Mouse (Mus musculus): ENCODE data around the gene Tmem189. TPM values are rescaled to one million over a fixed set of nuclear protein-coding genes. Genes with fewer than 3 reads are reported as not detected.
"Not testable (repeated sequence)": the region's sequence is repeated elsewhere in the genome, so short reads cannot be mapped to it uniquely, and the experiment has no call there.

Gene Tmem189
- polyA plus RNA-seq, 1 experiment from 2014 or later: 43.3 TPM

- no peaks in the 10 kb centered on the region for H3K4me1 ChIP-seq (ENCODE audit: insufficient read depth)
- no peaks in the 10 kb centered on the region for H3K27me3 ChIP-seq (ENCODE audit: insufficient read depth, low read length)
- DNase-seq: no peak
- 71% methylated on average over 13 of the region's 13 CpGs for WGBS
- TF ChIP-seq CTCF (IDR thresholded peaks at IDR 0.05; ENCODE audit: low read depth): no peak
- H3K4me2 ChIP-seq: no peak overlapping the region
- no peak overlapping the region for H3K27ac ChIP-seq (ENCODE audit: low read depth)
- no peak overlapping the region for H3K4me3 ChIP-seq (ENCODE audit: low read depth, low read length)
- H3K9me3 ChIP-seq (ENCODE audit: low read depth, low read length): no peaks in the 10 kb centered on the region
- peaks cover 38% of the 10 kb centered on the region for H3K36me3 ChIP-seq (ENCODE audit: insufficient read depth)
- no peak for ATAC-seq (ENCODE audit: insufficient read depth)
- no peak overlapping the region for H3K9ac ChIP-seq
Observed at GRCm38 (mm10) chr2:167622352-167622751, 67.3 kb downstream of the Tmem189 start.

GRCm38 (mm10) chr2:167621255-167622087 lies 68.2 kb downstream of the Tmem189 start:
- Histone ChIP-seq H3K27me3 (ENCODE audit: insufficient read depth, low read length) (no peaks in the 10 kb centered on the region), H3K36me3 (ENCODE audit: insufficient read depth) (peaks cover 38% of the 10 kb centered on the region), H3K27ac (ENCODE audit: low read depth) (no peak overlapping the region), H3K4me3 (ENCODE audit: low read depth, low read length) (no peak overlapping the region), H3K9ac (no peak overlapping the region), H3K9me3 (ENCODE audit: low read depth, low read length) (no peaks in the 10 kb centered on the region), H3K4me2 (no peak overlapping the region), H3K4me1 (ENCODE audit: insufficient read depth) (no peaks in the 10 kb centered on the region)
- ATAC-seq (ENCODE audit: insufficient read depth) (no peak), DNase-seq (no peak)
- no peak for TF ChIP-seq CTCF (IDR thresholded peaks at IDR 0.05; ENCODE audit: low read depth)
- whole genome bisulfite sequencing: 68% methylated on average over 9 of the region's 9 CpGs

- H3K9ac ChIP-seq: no peak overlapping the region
- WGBS: 62% methylated on average over 4 of the region's 4 CpGs
- no peak overlapping the region for H3K27ac ChIP-seq (ENCODE audit: low read depth)
- H3K9me3 ChIP-seq (ENCODE audit: low read depth, low read length): no peaks in the 10 kb centered on the region
- peaks cover 66% of the 10 kb centered on the region for H3K36me3 ChIP-seq (ENCODE audit: insufficient read depth)
- no peaks in the 10 kb centered on the region for H3K4me1 ChIP-seq (ENCODE audit: insufficient read depth)
- no peak for DNase-seq
- no peak for TF ChIP-seq CTCF (IDR thresholded peaks at IDR 0.05; ENCODE audit: low read depth)
- no peak overlapping the region for H3K4me2 ChIP-seq
- H3K27me3 ChIP-seq (ENCODE audit: insufficient read depth, low read length): no peaks in the 10 kb centered on the region
- no peak overlapping the region for H3K4me3 ChIP-seq (ENCODE audit: low read depth, low read length)
- no peak for ATAC-seq (ENCODE audit: insufficient read depth)
Observed at GRCm38 (mm10) chr2:167617472-167617871, 72.2 kb downstream of the Tmem189 start.

- Histone ChIP-seq H3K9ac (no peak overlapping the region), H3K27ac (ENCODE audit: low read depth) (no peak overlapping the region), H3K27me3 (ENCODE audit: insufficient read depth, low read length) (no peaks in the 10 kb centered on the region), H3K4me2 (no peak overlapping the region), H3K36me3 (ENCODE audit: insufficient read depth) (peaks cover 71% of the 10 kb centered on the region), H3K4me3 (ENCODE audit: low read depth, low read length) (no peak overlapping the region), H3K9me3 (ENCODE audit: low read depth, low read length) (no peaks in the 10 kb centered on the region), H3K4me1 (ENCODE audit: insufficient read depth) (no peaks in the 10 kb centered on the region)
- TF ChIP-seq CTCF (IDR thresholded peaks at IDR 0.05; ENCODE audit: low read depth): no peak
- WGBS: 75% methylated on average over 3 of the region's 3 CpGs
- ATAC-seq (ENCODE audit: insufficient read depth) (no peak), DNase-seq (no peak)
Observed at GRCm38 (mm10) chr2:167617034-167617433, 72.6 kb downstream of the Tmem189 start.

GRCm38 (mm10) chr2:167613335-167613734 lies 76.3 kb downstream of the Tmem189 start:
- not testable (repeated sequence) for H3K9me3 ChIP-seq (ENCODE audit: low read depth, low read length); ATAC-seq (ENCODE audit: insufficient read depth); H3K4me2 ChIP-seq; H3K4me3 ChIP-seq (ENCODE audit: low read depth, low read length); H3K9ac ChIP-seq; H3K27ac ChIP-seq (ENCODE audit: low read depth); H3K4me1 ChIP-seq (ENCODE audit: insufficient read depth); DNase-seq; H3K27me3 ChIP-seq (ENCODE audit: insufficient read depth, low read length)
- 90% methylated on average over 6 of the region's 7 CpGs for WGBS
- H3K36me3 ChIP-seq (ENCODE audit: insufficient read depth): peaks cover 82% of the 10 kb centered on the region
- TF ChIP-seq CTCF (IDR thresholded peaks at IDR 0.05; ENCODE audit: low read depth): peak; percentile 23; the same call in 1 of the 2 replicates

GRCm38 (mm10) chr2:167612122-167612521 lies 77.5 kb downstream of the Tmem189 start:
- 93% methylated on average over 14 of the region's 14 CpGs for WGBS
- Histone ChIP-seq H3K4me3 (ENCODE audit: low read depth, low read length) (no peak overlapping the region), H3K27ac (ENCODE audit: low read depth) (no peak overlapping the region), H3K4me1 (ENCODE audit: insufficient read depth) (no peaks in the 10 kb centered on the region), H3K9me3 (ENCODE audit: low read depth, low read length) (no peaks in the 10 kb centered on the region), H3K36me3 (ENCODE audit: insufficient read depth) (peaks cover 73% of the 10 kb centered on the region), H3K4me2 (no peak overlapping the region), H3K27me3 (ENCODE audit: insufficient read depth, low read length) (no peaks in the 10 kb centered on the region), H3K9ac (no peak overlapping the region)
- TF ChIP-seq CTCF (IDR thresholded peaks at IDR 0.05; ENCODE audit: low read depth): no peak
- DNase-seq (no peak), ATAC-seq (ENCODE audit: insufficient read depth) (no peak)

GRCm38 (mm10) chr2:167611287-167611686 lies 78.3 kb downstream of the Tmem189 start:
- TF ChIP-seq CTCF (IDR thresholded peaks at IDR 0.05; ENCODE audit: low read depth): peak; percentile 48
- H3K27me3 ChIP-seq (ENCODE audit: insufficient read depth, low read length): no peaks in the 10 kb centered on the region
- no peaks in the 10 kb centered on the region for H3K4me1 ChIP-seq (ENCODE audit: insufficient read depth)
- no peak overlapping the region for H3K4me2 ChIP-seq
- no peak overlapping the region for H3K9ac ChIP-seq
- H3K27ac ChIP-seq (ENCODE audit: low read depth): no peak overlapping the region
- DNase-seq: peak; percentile 34
- WGBS: 68% methylated on average over 10 of the region's 10 CpGs
- H3K4me3 ChIP-seq (ENCODE audit: low read depth, low read length): no peak overlapping the region
- H3K9me3 ChIP-seq (ENCODE audit: low read depth, low read length): no peaks in the 10 kb centered on the region
- H3K36me3 ChIP-seq (ENCODE audit: insufficient read depth): peaks cover 69% of the 10 kb centered on the region
- no peak for ATAC-seq (ENCODE audit: insufficient read depth)
